Mouse (Mus musculus): ENCODE measurements at regions not wholly inside any gene's neighbourhood (a gene's known extent, or its start where the extent isn't known, plus 50 kb on each side); places are given as distances from the start of the nearest gene placed in this dataset.

GRCm38 (mm10) chr13:46350075-46350747, 68.0 kb upstream of the Rbm24 start:
- DNase-seq (ENCODE audit: low spot score in 2 of 2): peak; percentile 83 to 91

- DNase-seq (ENCODE audit: low spot score in 2 of 2): no peak
Measured at GRCm38 (mm10) chr13:46355306-46355705, 62.9 kb upstream of the Rbm24 start.

- no peak for DNase-seq (ENCODE audit: low spot score in 2 of 2)
Measured at GRCm38 (mm10) chr13:46355975-46356374, 62.3 kb upstream of the Rbm24 start.

- DNase-seq (ENCODE audit: low spot score in 2 of 2): no peak
Measured at GRCm38 (mm10) chr13:46357037-46357436, 61.2 kb upstream of the Rbm24 start.

GRCm38 (mm10) chr13:46360495-46361120, 57.6 kb upstream of the Rbm24 start:
- no peak for DNase-seq (ENCODE audit: low spot score in 2 of 2)

GRCm38 (mm10) chr13:46363456-46364201, 54.6 kb upstream of the Rbm24 start:
- peak; percentile 39 to 52 for DNase-seq (ENCODE audit: low spot score in 2 of 2)

GRCm38 (mm10) chr13:46364202-46364912, 53.9 kb upstream of the Rbm24 start:
- no peak for DNase-seq (ENCODE audit: low spot score in 2 of 2)

GRCm38 (mm10) chr13:46365292-46365691, 52.9 kb upstream of the Rbm24 start:
- DNase-seq (ENCODE audit: low spot score in 2 of 2): no peak
